Mouse (Mus musculus): ENCODE results near the gene Rnf220.

GRCm38 (mm10) chr4:117326915-117327314, 169.9 kb downstream of the Rnf220 start:
- no peak for TF ChIP-seq CTCF (IDR thresholded peaks at IDR 0.05; ENCODE audit: low read depth, low read length)
- TF ChIP-seq POLR2A (IDR thresholded peaks at IDR 0.05; ENCODE audit: extremely low read depth, insufficient read depth, low read length) = no peak

Data from liver, adult 2 months (tissue).